Mouse (Mus musculus): ENCODE measurements around the gene Klhl25.

DNA sequence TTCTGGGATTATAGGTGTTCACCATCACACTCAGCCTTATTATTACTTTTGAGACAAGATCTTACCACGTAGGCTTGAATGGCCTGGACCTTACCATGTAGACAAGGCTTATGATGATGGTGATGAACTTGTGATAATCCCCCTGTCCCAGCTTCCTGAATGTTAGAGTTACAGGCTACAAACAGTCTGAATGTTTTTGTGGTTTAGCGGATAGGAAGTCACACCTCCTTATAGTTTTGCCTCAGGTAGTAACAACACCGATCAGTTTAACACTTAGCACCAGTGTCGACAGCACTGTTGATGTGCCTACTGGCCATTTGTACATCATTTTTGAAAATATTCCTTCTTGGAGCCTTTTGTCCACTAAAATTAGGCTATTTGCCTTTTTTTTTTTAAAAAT is 43.4 kb downstream of the Klhl25 start:
- no peak for TF ChIP-seq CTCF (IDR thresholded peaks at IDR 0.05; ENCODE audit: borderline replicate concordance, control insufficient read depth, extremely low read depth, insufficient read depth, low read length, poor library complexity)
- no peak for TF ChIP-seq POLR2A (IDR thresholded peaks at IDR 0.05; ENCODE audit: control insufficient read depth, extremely low read depth, insufficient read depth, low read length, poor library complexity)

Data from thymus, adult 2 months (tissue).